Mouse (Mus musculus) regulatory T cell (primary cell): Measurements from ENCODE around the gene Dchs1.

ENCODE experiments used
- in situ Hi-C: fragments of 300-600 bp; cut with MboI, MseI; formaldehyde crosslinking; loops from one replicate; pipeline ENCODE4 v1.15.1; 2025; ENCODE audit warnings: high pct_unique_total_duplicates

The Dchs1 gene

DNA sequence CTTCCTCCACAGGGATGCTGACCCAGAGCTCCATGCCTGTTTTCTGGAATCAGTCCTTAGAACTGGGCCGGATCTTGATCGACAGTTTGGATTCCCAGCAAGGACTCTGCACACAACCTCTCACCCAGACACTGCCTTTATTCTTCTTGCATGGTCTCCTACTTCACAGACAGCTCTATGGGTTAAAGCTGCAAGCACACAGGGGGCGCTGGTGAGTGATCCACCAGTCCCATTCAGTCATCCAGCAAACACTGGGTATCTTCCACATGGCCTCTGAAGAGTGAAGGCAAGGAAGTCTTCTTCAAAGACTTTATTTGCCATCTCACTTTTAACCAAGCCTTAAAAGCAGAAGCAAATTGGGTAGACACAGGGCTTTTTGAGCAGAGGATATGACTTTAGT, 72.1 kb downstream of the Dchs1 start:
- in situ Hi-C loops = no loop called here

DNA sequence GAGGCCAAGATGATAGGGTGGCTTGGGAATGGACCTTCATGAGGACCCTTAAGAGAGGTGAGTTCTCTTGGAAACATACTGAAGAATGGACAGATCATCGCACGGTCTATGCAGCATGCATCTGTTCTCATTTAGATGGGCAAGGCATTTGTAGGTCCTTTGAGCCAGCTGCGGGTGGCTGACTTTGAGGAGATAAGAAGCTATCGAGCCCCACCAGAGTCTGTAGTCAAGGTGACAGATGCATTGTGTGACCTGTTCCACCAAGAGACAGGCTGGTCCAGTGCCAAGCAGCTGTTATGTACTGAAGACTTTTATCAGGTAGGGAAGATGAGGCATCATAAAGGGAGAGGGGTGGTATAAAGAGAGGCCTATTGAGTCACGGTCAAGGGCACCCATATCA, 78.7 kb downstream of the Dchs1 start:
- in situ Hi-C loops = no loop called here

DNA sequence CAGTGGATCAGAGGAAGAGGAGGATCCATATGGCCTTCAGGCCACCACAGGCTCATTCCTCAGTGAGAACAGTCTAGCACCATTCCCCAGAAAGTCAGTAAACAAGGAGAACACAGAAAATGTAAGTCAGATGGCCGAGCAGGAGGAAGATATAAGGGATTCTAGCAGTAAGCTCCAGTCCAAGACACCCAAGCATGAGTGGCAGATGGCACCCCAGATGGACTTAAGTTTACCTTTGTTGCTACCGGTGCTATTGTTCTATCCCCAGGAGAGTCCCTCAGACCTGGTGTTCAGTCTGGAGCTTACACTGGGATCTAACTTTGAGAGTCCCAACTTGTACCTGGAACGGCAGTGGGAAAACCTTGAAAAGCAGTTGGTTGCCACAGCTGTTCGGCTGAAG, 83.6 kb downstream of the Dchs1 start:
- in situ Hi-C loops = no loop called here

DNA sequence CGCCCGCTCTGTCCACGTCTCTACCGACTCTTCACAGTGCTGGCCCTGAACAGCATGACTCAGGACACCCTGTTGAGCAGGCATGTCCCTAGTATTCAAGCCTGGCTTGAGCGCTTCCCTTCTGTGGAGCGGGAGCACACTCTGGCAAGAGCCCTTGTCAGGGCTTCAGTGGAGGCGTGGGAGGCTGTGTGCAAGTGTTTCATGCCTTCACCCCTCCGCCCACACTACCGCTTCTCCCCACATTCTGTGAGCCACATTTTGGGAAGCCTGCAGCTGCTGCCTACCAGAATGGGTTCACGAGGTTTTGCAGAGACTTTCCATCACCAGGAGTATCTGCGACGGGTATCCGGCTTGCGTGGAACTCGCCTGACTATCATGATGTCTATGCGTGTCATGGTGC, 84.3 kb downstream of the Dchs1 start:
- in situ Hi-C loops = no loop called here
